Mouse (Mus musculus): ENCODE data around the gene Gm9745.
"Not testable (repeated sequence)": the region's sequence is repeated elsewhere in the genome, so short reads cannot be mapped to it uniquely, and the experiment has no call there.

DNA sequence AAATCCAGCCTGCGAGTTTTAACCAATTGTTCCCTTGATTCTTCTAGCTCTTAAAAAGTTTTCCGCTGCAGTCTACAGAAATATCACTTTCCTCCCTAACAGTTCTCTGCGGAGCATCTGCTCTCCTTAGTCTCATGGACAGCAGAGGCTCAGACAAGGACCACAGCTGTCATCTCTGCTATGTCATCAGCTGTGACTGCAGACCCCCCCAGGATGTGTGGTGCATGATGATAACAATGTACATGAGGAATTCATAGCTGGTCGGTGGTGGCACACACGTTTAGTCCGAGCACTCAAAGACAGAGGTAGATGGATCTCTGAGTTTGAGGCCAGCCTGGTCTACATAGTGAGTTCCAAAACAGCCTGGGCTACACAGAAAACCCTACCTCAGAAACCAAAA, 11.5 kb upstream of the Gm9745 start:
- not testable (repeated sequence) for TF ChIP-seq CTCF (IDR thresholded peaks at IDR 0.05; ENCODE audit: low read depth, low read length); POLR2A (IDR thresholded peaks at IDR 0.05; ENCODE audit: borderline replicate concordance, low read depth, low read length)
